Mouse (Mus musculus): ENCODE results near the gene Dclk1. TPM values are rescaled to one million over a fixed set of nuclear protein-coding genes. Genes with fewer than 3 reads are reported as not detected.

Gene Dclk1
- polyA plus RNA-seq, 1 experiment from 2014 or later: 256 TPM

DNA sequence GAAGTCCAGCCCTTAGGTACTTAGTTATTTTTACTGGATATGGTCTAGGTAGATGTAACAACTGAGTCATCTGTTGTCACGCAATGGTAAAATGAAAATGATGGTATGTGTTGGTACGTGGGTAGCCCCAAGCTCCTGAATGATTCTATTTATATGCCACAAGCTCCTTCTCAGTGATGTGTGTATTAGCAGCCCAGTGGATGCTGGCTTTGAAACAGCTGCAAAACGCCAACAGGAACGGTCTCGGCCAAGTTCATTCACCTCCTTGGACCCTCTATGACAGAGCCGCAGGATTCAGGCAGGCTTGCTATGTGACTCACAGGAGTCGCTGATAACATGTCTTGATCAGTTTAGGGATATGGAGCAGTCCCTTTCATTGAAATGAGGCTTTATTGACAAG is 268.0 kb downstream of the Dclk1 start:
- Histone ChIP-seq H3K4me3 (replicated peaks; ENCODE audit: low read length) (no peak overlapping the region), H3K36me3 (replicated peaks; ENCODE audit: control insufficient read depth, insufficient read depth) (peaks cover 68% of the 10 kb centered on the region), H3K4me1 (replicated peaks; ENCODE audit: control insufficient read depth, insufficient read depth, low read length) (no peaks in the 10 kb centered on the region), H3K27me3 (ENCODE audit: control insufficient read depth, insufficient read depth, low read length) (no peaks in the 10 kb centered on the region), H3K9ac (no peak overlapping the region), H3K9me3 (ENCODE audit: control insufficient read depth, low read length) (no peaks in the 10 kb centered on the region), H3K4me2 (replicated peaks) (no peak overlapping the region), H3K27ac (no peak overlapping the region)
- ATAC-seq (ENCODE audit: low FRiP score): no peak
- 91% methylated on average over 7 of the region's 7 CpGs for WGBS
- DNase-seq (ENCODE audit: low spot score): no peak

- 0 out of 2 replicates have a peak overlapping the region, but pooled peaks have one; percentile 28 for H3K27ac ChIP-seq
- no peak for ATAC-seq (ENCODE audit: low FRiP score)
- no peak overlapping the region for H3K4me3 ChIP-seq (replicated peaks; ENCODE audit: low read length)
- H3K9me3 ChIP-seq (ENCODE audit: control insufficient read depth, low read length): no peaks in the 10 kb centered on the region
- no peaks in the 10 kb centered on the region for H3K27me3 ChIP-seq (ENCODE audit: control insufficient read depth, insufficient read depth, low read length)
- WGBS: 61% methylated on average over 6 of the region's 6 CpGs
- no peak overlapping the region for H3K9ac ChIP-seq
- H3K36me3 ChIP-seq (replicated peaks; ENCODE audit: control insufficient read depth, insufficient read depth): peaks cover 61% of the 10 kb centered on the region
- DNase-seq (ENCODE audit: low spot score): no peak
- no peak overlapping the region for H3K4me2 ChIP-seq (replicated peaks)
- H3K4me1 ChIP-seq (replicated peaks; ENCODE audit: control insufficient read depth, insufficient read depth, low read length): 0 out of 2 replicates have a peak, but pooled peaks cover 3% of the 10 kb centered on the region
Observed at GRCm38 (mm10) chr3:55511658-55512057, 269.5 kb downstream of the Dclk1 start.

DNA sequence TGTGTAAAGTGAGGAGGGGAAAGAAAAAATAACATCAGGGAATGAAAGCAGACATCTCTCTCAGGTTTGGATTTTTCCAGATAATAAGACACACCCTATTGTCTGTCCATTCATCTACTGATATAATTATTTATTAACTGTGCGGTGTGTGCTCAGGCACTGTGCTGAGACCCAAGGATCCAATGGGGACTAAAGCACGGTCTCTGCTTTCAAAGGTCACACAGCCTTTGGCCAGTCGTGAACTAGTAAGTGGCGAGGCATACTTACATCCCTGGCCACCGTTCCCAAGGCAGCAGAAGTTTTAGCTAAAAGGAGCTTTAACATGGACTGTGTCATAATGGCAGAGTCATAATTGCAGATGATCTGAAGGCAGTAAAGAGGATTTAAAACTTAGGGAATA is 273.8 kb downstream of the Dclk1 start:
- Histone ChIP-seq H3K9ac (no peak overlapping the region), H3K27ac (no peak overlapping the region), H3K27me3 (ENCODE audit: control insufficient read depth, insufficient read depth, low read length) (no peaks in the 10 kb centered on the region), H3K9me3 (ENCODE audit: control insufficient read depth, low read length) (no peaks in the 10 kb centered on the region), H3K36me3 (replicated peaks; ENCODE audit: control insufficient read depth, insufficient read depth) (peaks cover 42% of the 10 kb centered on the region), H3K4me3 (replicated peaks; ENCODE audit: low read length) (no peak overlapping the region), H3K4me2 (replicated peaks) (no peak overlapping the region), H3K4me1 (replicated peaks; ENCODE audit: control insufficient read depth, insufficient read depth, low read length) (peaks cover 16% of the 10 kb centered on the region)
- WGBS: 65% methylated on average over 5 of the region's 5 CpGs
- ATAC-seq (ENCODE audit: low FRiP score) (no peak), DNase-seq (ENCODE audit: low spot score) (no peak)

DNA sequence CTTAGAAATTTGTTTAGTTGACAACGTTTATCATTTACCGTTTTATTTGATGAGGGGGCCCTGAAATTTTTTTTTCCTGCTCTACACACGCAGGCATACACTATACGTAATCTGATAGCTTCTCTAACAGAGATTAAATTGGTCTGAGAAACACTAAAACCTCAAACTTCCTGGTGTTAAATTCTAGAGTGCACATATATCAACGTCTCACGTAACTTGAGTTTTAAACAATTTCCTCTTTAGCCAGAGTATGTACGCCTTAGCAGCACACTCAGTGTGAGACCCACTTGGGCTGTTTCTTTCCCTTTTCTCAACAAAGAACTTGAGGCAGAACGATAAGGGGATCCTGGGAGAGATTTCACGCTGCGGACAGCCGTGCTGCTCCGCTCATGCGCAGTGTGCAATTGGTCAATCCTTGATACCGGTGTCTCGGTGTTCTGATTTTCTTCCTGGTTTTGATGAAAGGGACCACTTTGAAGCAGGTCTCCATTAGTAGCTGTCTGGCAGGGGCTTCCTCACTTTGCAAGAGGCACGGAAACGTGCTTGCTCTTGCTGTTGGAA is 275.4 kb downstream of the Dclk1 start:
- peaks cover 42% of the 10 kb centered on the region for H3K36me3 ChIP-seq (replicated peaks; ENCODE audit: control insufficient read depth, insufficient read depth)
- no peak overlapping the region for H3K9ac ChIP-seq
- no peak overlapping the region for H3K4me3 ChIP-seq (replicated peaks; ENCODE audit: low read length)
- 0 out of 2 replicates have a peak overlapping the region, but pooled peaks have one; percentile 20 for H3K27ac ChIP-seq
- H3K27me3 ChIP-seq (ENCODE audit: control insufficient read depth, insufficient read depth, low read length): no peaks in the 10 kb centered on the region
- no peaks in the 10 kb centered on the region for H3K9me3 ChIP-seq (ENCODE audit: control insufficient read depth, low read length)
- WGBS: 78% methylated on average over 17 of the region's 17 CpGs
- H3K4me2 ChIP-seq (replicated peaks): no peak overlapping the region
- ATAC-seq (ENCODE audit: low FRiP score) (no peak), DNase-seq (ENCODE audit: low spot score) (no peak)
- H3K4me1 ChIP-seq (replicated peaks; ENCODE audit: control insufficient read depth, insufficient read depth, low read length): peaks cover 29% of the 10 kb centered on the region

DNA sequence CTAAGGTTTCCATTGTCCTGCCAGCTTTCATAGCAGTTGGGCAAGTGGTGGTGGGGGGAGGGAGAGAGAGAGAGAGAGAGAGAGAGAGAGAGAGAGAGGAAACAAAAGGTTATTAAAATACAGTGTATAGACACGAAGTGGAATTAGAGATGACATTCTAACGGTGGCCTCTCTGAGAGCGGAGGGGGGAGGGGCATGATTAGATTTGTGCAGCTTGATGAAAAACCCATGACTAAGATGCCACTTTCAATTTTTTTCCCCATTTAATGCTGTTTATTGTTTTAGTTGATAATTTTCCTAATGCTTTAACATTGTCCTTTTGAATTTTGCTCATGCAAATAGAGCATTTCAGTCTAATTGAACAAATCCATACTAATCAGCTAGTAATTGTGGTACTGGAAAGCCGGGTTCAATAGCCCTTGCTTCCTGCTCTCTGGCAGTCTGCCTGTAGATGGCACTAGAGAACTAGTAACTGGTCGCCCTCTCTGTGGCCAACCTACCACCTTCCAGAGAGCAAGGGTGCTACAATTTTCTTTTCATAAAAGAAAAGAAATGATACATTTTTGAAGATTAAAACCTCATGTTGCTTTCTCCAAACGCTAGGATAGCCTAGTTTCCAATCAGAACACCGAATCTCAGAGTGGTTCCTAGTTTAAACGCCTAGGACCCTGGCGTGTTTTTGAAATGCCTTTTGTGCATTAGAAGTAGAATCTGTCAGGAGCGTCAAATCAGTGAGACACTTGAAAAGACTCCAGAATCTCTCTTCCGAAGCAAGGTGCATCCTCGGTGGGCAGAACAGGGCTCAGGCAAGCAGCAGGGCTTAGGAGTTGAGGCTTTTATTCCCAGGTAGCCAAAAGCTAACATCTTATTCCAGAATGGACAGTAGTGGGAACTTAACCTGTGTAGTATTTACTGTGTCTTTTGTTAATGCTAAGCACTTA is 278.3 kb downstream of the Dclk1 start:
- peak; percentile 91 for DNase-seq (ENCODE audit: low spot score)
- Histone ChIP-seq H3K27ac (peak overlapping the region; percentile 92), H3K9me3 (ENCODE audit: control insufficient read depth, low read length) (no peaks in the 10 kb centered on the region), H3K4me1 (replicated peaks; ENCODE audit: control insufficient read depth, insufficient read depth, low read length) (peaks cover 56% of the 10 kb centered on the region), H3K27me3 (ENCODE audit: control insufficient read depth, insufficient read depth, low read length) (no peaks in the 10 kb centered on the region), H3K9ac (no peak overlapping the region; the same call in 1 of the 2 replicates), H3K36me3 (replicated peaks; ENCODE audit: control insufficient read depth, insufficient read depth) (peaks cover 17% of the 10 kb centered on the region), H3K4me3 (replicated peaks; ENCODE audit: low read length) (no peak overlapping the region), H3K4me2 (replicated peaks) (peak overlapping the region; percentile 5; the same call in 1 of the 2 replicates)
- peak; percentile 74 for ATAC-seq (ENCODE audit: low FRiP score)
- 15% methylated on average over 12 of the region's 12 CpGs for WGBS

DNA sequence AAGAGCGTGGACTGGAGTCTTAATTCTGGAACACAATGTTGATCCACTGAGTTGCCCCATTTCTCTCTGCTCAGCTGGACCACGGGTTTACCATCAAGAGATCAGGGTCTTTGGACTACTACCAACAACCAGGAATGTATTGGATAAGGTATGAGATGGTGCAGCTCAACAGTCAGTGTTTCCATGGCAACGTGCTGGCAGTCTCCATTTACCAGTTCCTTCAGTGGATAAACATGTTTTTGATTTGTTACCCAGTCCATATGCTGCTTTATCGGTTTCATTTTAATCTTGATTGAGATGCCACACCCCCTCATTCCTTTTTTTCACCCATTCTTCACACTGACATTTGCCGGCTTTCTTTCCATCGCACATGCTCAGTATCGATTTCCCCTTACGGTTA is 279.6 kb downstream of the Dclk1 start:
- no peak overlapping the region for H3K4me3 ChIP-seq (replicated peaks; ENCODE audit: low read length)
- ATAC-seq (ENCODE audit: low FRiP score) (no peak), DNase-seq (ENCODE audit: low spot score) (no peak)
- H3K4me2 ChIP-seq (replicated peaks): peak overlapping the region; percentile 13
- no peaks in the 10 kb centered on the region for H3K9me3 ChIP-seq (ENCODE audit: control insufficient read depth, low read length)
- H3K27ac ChIP-seq: peak overlapping the region; percentile 92
- WGBS: 46% methylated on average over 8 of the region's 8 CpGs
- H3K9ac ChIP-seq: peak overlapping the region; percentile 34; the same call in 1 of the 2 replicates
- H3K27me3 ChIP-seq (ENCODE audit: control insufficient read depth, insufficient read depth, low read length): no peaks in the 10 kb centered on the region
- peaks cover 15% of the 10 kb centered on the region for H3K36me3 ChIP-seq (replicated peaks; ENCODE audit: control insufficient read depth, insufficient read depth)
- peaks cover 60% of the 10 kb centered on the region for H3K4me1 ChIP-seq (replicated peaks; ENCODE audit: control insufficient read depth, insufficient read depth, low read length)

GRCm38 (mm10) chr3:55523224-55523623 is 281.1 kb downstream of the Dclk1 start:
- Histone ChIP-seq H3K27me3 (ENCODE audit: control insufficient read depth, insufficient read depth, low read length) (no peaks in the 10 kb centered on the region), H3K4me2 (replicated peaks) (peak overlapping the region; percentile 26), H3K36me3 (replicated peaks; ENCODE audit: control insufficient read depth, insufficient read depth) (peaks cover 1% of the 10 kb centered on the region; the same call in 1 of the 2 replicates), H3K4me3 (replicated peaks; ENCODE audit: low read length) (no peak overlapping the region), H3K4me1 (replicated peaks; ENCODE audit: control insufficient read depth, insufficient read depth, low read length) (peaks cover 71% of the 10 kb centered on the region), H3K9ac (peak overlapping the region; percentile 44), H3K9me3 (ENCODE audit: control insufficient read depth, low read length) (no peaks in the 10 kb centered on the region), H3K27ac (peak overlapping the region; percentile 92)
- DNase-seq (ENCODE audit: low spot score) (no peak), ATAC-seq (ENCODE audit: low FRiP score) (peak; percentile 41; the same call in 1 of the 2 replicates)
- 20% methylated on average over 7 of the region's 7 CpGs for WGBS

- Histone ChIP-seq H3K27ac (peak overlapping the region; percentile 92), H3K36me3 (replicated peaks; ENCODE audit: control insufficient read depth, insufficient read depth) (no peaks in the 10 kb centered on the region), H3K9ac (peak overlapping the region; percentile 26), H3K9me3 (ENCODE audit: control insufficient read depth, low read length) (no peaks in the 10 kb centered on the region), H3K4me1 (replicated peaks; ENCODE audit: control insufficient read depth, insufficient read depth, low read length) (peaks cover 77% of the 10 kb centered on the region), H3K4me2 (replicated peaks) (peak overlapping the region; percentile 12; the same call in 1 of the 2 replicates), H3K4me3 (replicated peaks; ENCODE audit: low read length) (no peak overlapping the region), H3K27me3 (ENCODE audit: control insufficient read depth, insufficient read depth, low read length) (no peaks in the 10 kb centered on the region)
- DNase-seq (ENCODE audit: low spot score) (peak; percentile 71), ATAC-seq (ENCODE audit: low FRiP score) (peak; percentile 41)
- 25% methylated on average over 16 of the region's 16 CpGs for WGBS
Observed at GRCm38 (mm10) chr3:55523735-55524477, 281.7 kb downstream of the Dclk1 start.

Measured in hindbrain, embryonic 14.5 days (tissue).